Mouse (Mus musculus): ENCODE results near the gene 4930444G20Rik.

GRCm38 (mm10) chr10:22058218-22059025, 9.5 kb downstream of the 4930444G20Rik start:
- TF ChIP-seq POLR2A (IDR thresholded peaks at IDR 0.05; ENCODE audit: borderline replicate concordance, low read depth, low read length) (no peak), CTCF (IDR thresholded peaks at IDR 0.05; ENCODE audit: low read depth, low read length) (no peak)
